Mouse (Mus musculus): ENCODE measurements around the gene Zbtb34. TPM values are rescaled to one million over a fixed set of nuclear protein-coding genes. Genes with fewer than 3 reads are reported as not detected.

Gene Zbtb34
- polyA plus RNA-seq, 1 experiment from 2014 or later, result 9.2 TPM

GRCm38 (mm10) chr2:33360564-33360963, 70.6 kb downstream of the Zbtb34 start:
- Histone ChIP-seq H3K36me3 (ENCODE audit: control insufficient read depth, insufficient read depth, low read length) (no peaks in the 10 kb centered on the region), H3K9ac (ENCODE audit: low read length) (no peak overlapping the region), H3K4me3 (ENCODE audit: low read depth, low read length) (no peak overlapping the region), H3K9me3 (ENCODE audit: control insufficient read depth, low read length) (no peaks in the 10 kb centered on the region), H3K4me2 (ENCODE audit: low read depth) (no peak overlapping the region), H3K27ac (ENCODE audit: low read depth, low read length) (no peak overlapping the region), H3K27me3 (ENCODE audit: control insufficient read depth, insufficient read depth, low read length) (no peaks in the 10 kb centered on the region), H3K4me1 (ENCODE audit: control insufficient read depth, insufficient read depth, low read length) (no peaks in the 10 kb centered on the region)
- WGBS, result 79% methylated on average over 3 of the region's 3 CpGs
- DNase-seq (ENCODE audit: low spot score) (no peak), ATAC-seq (ENCODE audit: insufficient read depth, low FRiP score, low TSS enrichment) (no peak)

- no peaks in the 10 kb centered on the region for H3K9me3 ChIP-seq (ENCODE audit: control insufficient read depth, low read length)
- no peaks in the 10 kb centered on the region for H3K36me3 ChIP-seq (ENCODE audit: control insufficient read depth, insufficient read depth, low read length)
- no peak for DNase-seq (ENCODE audit: low spot score)
- no peaks in the 10 kb centered on the region for H3K27me3 ChIP-seq (ENCODE audit: control insufficient read depth, insufficient read depth, low read length)
- H3K4me2 ChIP-seq (ENCODE audit: low read depth), result no peak overlapping the region
- no peak overlapping the region for H3K4me3 ChIP-seq (ENCODE audit: low read depth, low read length)
- H3K27ac ChIP-seq (ENCODE audit: low read depth, low read length), result no peak overlapping the region
- H3K9ac ChIP-seq (ENCODE audit: low read length), result no peak overlapping the region
- 89% methylated on average over 8 of the region's 8 CpGs for WGBS
- no peak for ATAC-seq (ENCODE audit: insufficient read depth, low FRiP score, low TSS enrichment)
- no peaks in the 10 kb centered on the region for H3K4me1 ChIP-seq (ENCODE audit: control insufficient read depth, insufficient read depth, low read length)
Measured at GRCm38 (mm10) chr2:33359184-33359583, 71.9 kb downstream of the Zbtb34 start.

DNA sequence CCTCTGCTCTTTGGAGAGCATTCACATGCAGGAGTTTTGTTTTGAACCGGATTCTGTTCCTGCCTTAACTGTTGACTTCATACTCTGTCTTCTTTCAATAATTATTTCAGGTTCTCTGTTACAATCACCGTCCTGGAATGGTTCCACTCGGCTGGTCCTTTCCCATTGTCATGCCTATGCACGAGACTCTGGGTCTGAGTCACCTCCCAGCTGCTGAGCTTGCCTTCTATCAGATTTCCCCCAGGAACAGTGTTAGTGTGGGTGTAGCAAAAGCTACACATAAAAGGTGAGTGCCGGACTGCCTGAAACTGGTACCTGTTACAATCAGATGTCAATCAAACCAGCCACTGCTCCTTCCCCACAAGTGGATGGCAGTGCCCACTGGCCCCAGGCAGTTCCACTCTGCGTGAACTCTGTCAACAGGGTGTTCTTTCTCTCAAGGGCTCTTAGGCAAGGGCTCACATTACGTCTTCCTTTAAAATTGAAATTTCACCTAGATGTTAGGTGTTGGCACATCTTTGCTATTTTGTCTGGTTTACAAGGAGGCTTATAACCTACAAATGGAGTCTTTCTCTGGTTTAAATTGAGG, 73.8 kb downstream of the Zbtb34 start:
- Histone ChIP-seq H3K9ac (ENCODE audit: low read length) (no peak overlapping the region), H3K27me3 (ENCODE audit: control insufficient read depth, insufficient read depth, low read length) (no peaks in the 10 kb centered on the region), H3K4me2 (ENCODE audit: low read depth) (no peak overlapping the region), H3K27ac (ENCODE audit: low read depth, low read length) (no peak overlapping the region), H3K4me1 (ENCODE audit: control insufficient read depth, insufficient read depth, low read length) (no peaks in the 10 kb centered on the region), H3K36me3 (ENCODE audit: control insufficient read depth, insufficient read depth, low read length) (no peaks in the 10 kb centered on the region), H3K4me3 (ENCODE audit: low read depth, low read length) (no peak overlapping the region), H3K9me3 (ENCODE audit: control insufficient read depth, low read length) (no peaks in the 10 kb centered on the region)
- 88% methylated on average over 7 of the region's 7 CpGs for WGBS
- ATAC-seq (ENCODE audit: insufficient read depth, low FRiP score, low TSS enrichment), result no peak
- DNase-seq (ENCODE audit: low spot score), result no peak

Small RNA genes lying within 50 kb of the gene (microRNA-seq; reads per million reads assigned to microRNA genes)
- not detected for gene Gm25998

Other genes starting within 250 kb of the Zbtb34 start
- gene Angptl2, start 215.3 kb downstream of the Zbtb34 start, polyA plus RNA-seq (2014; fragmentation: Nextera tagmentation; extraction: Ambion mirVana), result 23.9 and 26.5 TPM in 2 replicates
- 14.6 and 16.9 TPM in 2 replicates for gene Ralgps1, start 59.8 kb downstream of the Zbtb34 start, polyA plus RNA-seq (2014; fragmentation: Nextera tagmentation; extraction: Ambion mirVana)
- gene Zbtb43, start 37.2 kb upstream of the Zbtb34 start, polyA plus RNA-seq (2014; fragmentation: Nextera tagmentation; extraction: Ambion mirVana), result 21.7 and 22.5 TPM in 2 replicates
- gene Lmx1b, start 209.2 kb upstream of the Zbtb34 start, polyA plus RNA-seq (2014; fragmentation: Nextera tagmentation; extraction: Ambion mirVana), result 1.6 and 1.7 TPM in 2 replicates